Mouse (Mus musculus) heart, embryonic 13.5 days (tissue): Measurements from ENCODE around the gene Fcrlb. TPM values are rescaled to one million over a fixed set of nuclear protein-coding genes. Genes with fewer than 3 reads are reported as not detected.
A peak's percentile ranks its signal among the peaks of the same experiment; 100 is the strongest.

Experiments
- ATAC-seq: fragments of 200-750 bp; cut with Nextera tagmentation; 2 replicates; pipeline ENCODE4 v1.8.0; 2017; ENCODE audit warnings: moderate TSS enrichment; ENCODE audit not compliant: insufficient number of reproducible peaks, low FRiP score, low TSS enrichment; ENCODE audit errors: extremely low read depth
- H3K27ac ChIP-seq: fragments of 300-500 bp; sonication (generic); replicated peaks from 2 replicates; pipeline ENCODE4 v1.5.1; 2015; ENCODE audit warnings: moderate library complexity, mild to moderate bottlenecking, inconsistent platforms
- H3K27me3 ChIP-seq: fragments of 300-500 bp; sonication (generic); replicated peaks from 2 replicates; pipeline ENCODE4 v1.6.1; 2015; ENCODE audit warnings: mild to moderate bottlenecking, inconsistent platforms
- H3K36me3 ChIP-seq: fragments of 300-500 bp; sonication (generic); 2 replicates; pipeline ENCODE4 v1.6.1; 2015; ENCODE audit warnings: mild to moderate bottlenecking, inconsistent platforms
- H3K4me1 ChIP-seq: fragments of 300-500 bp; sonication (generic); 2 replicates; pipeline ENCODE4 v1.6.1; 2015; ENCODE audit warnings: inconsistent platforms
- H3K4me2 ChIP-seq: fragments of 300-500 bp; sonication (generic); 2 replicates; pipeline ENCODE4 v1.6.1; 2015; ENCODE audit warnings: inconsistent platforms, mild to moderate bottlenecking, moderate library complexity
- H3K4me3 ChIP-seq: fragments of 300-500 bp; sonication (generic); 2 replicates; pipeline ENCODE4 v1.5.1; 2015; ENCODE audit warnings: moderate library complexity, mild to moderate bottlenecking, inconsistent platforms
- H3K9ac ChIP-seq: fragments of 300-500 bp; sonication (generic); 2 replicates; pipeline ENCODE4 v1.6.1; 2015; ENCODE audit warnings: inconsistent platforms, mild to moderate bottlenecking, moderate library complexity
- H3K9me3 ChIP-seq: fragments of 300-500 bp; sonication (generic); 2 replicates; pipeline ENCODE4 v1.6.1; 2016; ENCODE audit warnings: inconsistent platforms
- WGBS: fragments of 180-500 bp; shearing (Covaris S2); methylation state at CpG from one replicate; pipeline ENCODE4 v1.1.7; 2015; ENCODE audit warnings: mixed read lengths; 5-methylcytosine and 5-hydroxymethylcytosine counted together
- polyA plus RNA-seq: library from polyadenylated mRNA; unstranded; fragments of >200 nt; fragmentation: Nextera tagmentation; extraction: Ambion mirVana; gene quantifications from 2 replicates; pipeline ENCODE4 v1.2.1, GENCODE M21; 2015

Fcrlb gene
- polyA plus RNA-seq, 1 experiment from 2014 or later = not detected

- Histone ChIP-seq H3K4me2 (no peak overlapping the region), H3K9ac (no peak overlapping the region), H3K36me3 (no peaks in the 10 kb centered on the region), H3K27me3 (no peaks in the 10 kb centered on the region), H3K4me3 (no peak overlapping the region), H3K4me1 (peaks cover 7% of the 10 kb centered on the region), H3K27ac (no peak overlapping the region), H3K9me3 (no peaks in the 10 kb centered on the region)
- ATAC-seq = no peak
- WGBS = 71% methylated on average over 4 of the region's 4 CpGs
Observed at GRCm38 (mm10) chr1:170889310-170889709, 23.4 kb downstream of the Fcrlb start.

- 42% methylated on average over 6 of the region's 6 CpGs for WGBS
- H3K9me3 ChIP-seq = no peaks in the 10 kb centered on the region
- peaks cover 22% of the 10 kb centered on the region for H3K4me1 ChIP-seq
- H3K9ac ChIP-seq = no peak overlapping the region
- H3K4me3 ChIP-seq = no peak overlapping the region
- H3K27me3 ChIP-seq = no peaks in the 10 kb centered on the region
- H3K27ac ChIP-seq = no peak overlapping the region
- H3K4me2 ChIP-seq = no peak overlapping the region
- ATAC-seq = no peak
- peaks cover 11% of the 10 kb centered on the region for H3K36me3 ChIP-seq
Observed at GRCm38 (mm10) chr1:170886044-170886458, 26.7 kb downstream of the Fcrlb start.

GRCm38 (mm10) chr1:170884978-170885561, 27.7 kb downstream of the Fcrlb start, which contains the start of the genes Gm26620 and Dusp12:
Gene Gm26620, plus strand, starts transcription at chr1:170885065.
Gene Dusp12, minus strand, starts transcription at chr1:170885540.
- peak within 1 kb of the TSS; percentile 85 for H3K4me2 ChIP-seq
- H3K9ac ChIP-seq = peak within 1 kb of the TSS; percentile 89
- H3K27me3 ChIP-seq = no peaks in the 10 kb centered on the region
- ATAC-seq = peak; percentile 73
- WGBS = under 1% methylated on average over 46 of the region's 46 CpGs
- H3K9me3 ChIP-seq = no peaks in the 10 kb centered on the region
- peak within 1 kb of the TSS; percentile 71 for H3K4me3 ChIP-seq
- peaks cover 21% of the 10 kb centered on the region for H3K36me3 ChIP-seq
- peaks cover 22% of the 10 kb centered on the region for H3K4me1 ChIP-seq
- H3K27ac ChIP-seq = peak within 1 kb of the TSS; percentile 46

GRCm38 (mm10) chr1:170884390-170884789, 28.4 kb downstream of the Fcrlb start:
- 21% methylated on average over 8 of the region's 8 CpGs for WGBS
- no peak for ATAC-seq
- H3K27ac ChIP-seq = no peak overlapping the region

GRCm38 (mm10) chr1:170882915-170883485, 29.7 kb downstream of the Fcrlb start:
- ATAC-seq = no peak
- Histone ChIP-seq H3K4me3 (no peak overlapping the region), H3K9me3 (no peaks in the 10 kb centered on the region), H3K27ac (no peak overlapping the region), H3K27me3 (no peaks in the 10 kb centered on the region), H3K4me2 (no peak overlapping the region), H3K4me1 (peaks cover 22% of the 10 kb centered on the region), H3K36me3 (peaks cover 36% of the 10 kb centered on the region), H3K9ac (no peak overlapping the region; the same call in 1 of the 2 replicates)
- 85% methylated on average over 5 of the region's 5 CpGs for WGBS

More at GRCm38 (mm10) chr1:170884390-170884789, 28.4 kb downstream of the Fcrlb start:
- Histone ChIP-seq H3K9ac (peak overlapping the region; percentile 89), H3K4me2 (peak overlapping the region; percentile 85), H3K4me1 (peaks cover 22% of the 10 kb centered on the region), H3K27me3 (no peaks in the 10 kb centered on the region), H3K9me3 (no peaks in the 10 kb centered on the region), H3K4me3 (peak overlapping the region; percentile 71), H3K36me3 (peaks cover 26% of the 10 kb centered on the region)

- Histone ChIP-seq H3K27me3 (no peaks in the 10 kb centered on the region), H3K4me3 (no peak overlapping the region), H3K27ac (no peak overlapping the region), H3K36me3 (peaks cover 85% of the 10 kb centered on the region), H3K9ac (no peak overlapping the region), H3K9me3 (no peaks in the 10 kb centered on the region), H3K4me1 (peaks cover 5% of the 10 kb centered on the region; the same call in 1 of the 2 replicates), H3K4me2 (no peak overlapping the region)
- ATAC-seq = no peak
- WGBS = 57% methylated on average over 5 of the region's 5 CpGs
Observed at GRCm38 (mm10) chr1:170876906-170877305, 35.8 kb downstream of the Fcrlb start.

GRCm38 (mm10) chr1:170875676-170876075, 37.1 kb downstream of the Fcrlb start:
- WGBS = 83% methylated on average over 3 of the region's 3 CpGs
- H3K4me1 ChIP-seq = peaks cover 5% of the 10 kb centered on the region; the same call in 1 of the 2 replicates
- H3K4me2 ChIP-seq = no peak overlapping the region
- no peak for ATAC-seq
- no peak overlapping the region for H3K9ac ChIP-seq
- no peaks in the 10 kb centered on the region for H3K9me3 ChIP-seq
- no peak overlapping the region for H3K4me3 ChIP-seq
- H3K27me3 ChIP-seq = no peaks in the 10 kb centered on the region
- peaks cover 79% of the 10 kb centered on the region for H3K36me3 ChIP-seq
- no peak overlapping the region for H3K27ac ChIP-seq

GRCm38 (mm10) chr1:170871961-170872360, 40.8 kb downstream of the Fcrlb start:
- no peak overlapping the region for H3K9ac ChIP-seq
- no peak overlapping the region for H3K4me2 ChIP-seq
- H3K27me3 ChIP-seq = no peaks in the 10 kb centered on the region
- H3K36me3 ChIP-seq = peaks cover 48% of the 10 kb centered on the region
- H3K4me3 ChIP-seq = no peak overlapping the region
- H3K4me1 ChIP-seq = peaks cover 7% of the 10 kb centered on the region
- H3K27ac ChIP-seq = no peak overlapping the region
- H3K9me3 ChIP-seq = no peaks in the 10 kb centered on the region
- no peak for ATAC-seq
- 89% methylated on average over 2 of the region's 2 CpGs for WGBS

- ATAC-seq = no peak
- WGBS = 85% methylated on average over 6 of the region's 6 CpGs
- no peak overlapping the region for H3K27ac ChIP-seq
- no peaks in the 10 kb centered on the region for H3K9me3 ChIP-seq
- peaks cover 42% of the 10 kb centered on the region for H3K36me3 ChIP-seq
- no peak overlapping the region for H3K4me2 ChIP-seq
- no peaks in the 10 kb centered on the region for H3K27me3 ChIP-seq
- no peak overlapping the region for H3K9ac ChIP-seq
- H3K4me1 ChIP-seq = peaks cover 10% of the 10 kb centered on the region
- no peak overlapping the region for H3K4me3 ChIP-seq
Observed at GRCm38 (mm10) chr1:170871402-170871801, 41.3 kb downstream of the Fcrlb start.

- H3K36me3 ChIP-seq = peaks cover 21% of the 10 kb centered on the region
- no peaks in the 10 kb centered on the region for H3K27me3 ChIP-seq
- H3K9ac ChIP-seq = peak overlapping the region; percentile 96
- no peak for ATAC-seq
- peak overlapping the region; percentile 80 for H3K4me2 ChIP-seq
- WGBS = 17% methylated on average over 14 of the region's 14 CpGs
- H3K27ac ChIP-seq = no peak overlapping the region
- peaks cover 23% of the 10 kb centered on the region for H3K4me1 ChIP-seq
- peak overlapping the region; percentile 97 for H3K4me3 ChIP-seq
- H3K9me3 ChIP-seq = no peaks in the 10 kb centered on the region
Observed at GRCm38 (mm10) chr1:170868905-170869283, 43.8 kb downstream of the Fcrlb start.

- WGBS = 1% methylated on average over 33 of the region's 33 CpGs
- peak; percentile 67; the same call in 1 of the 2 replicates for ATAC-seq
- H3K4me1 ChIP-seq = peaks cover 29% of the 10 kb centered on the region
- peak overlapping the region; percentile 80 for H3K4me2 ChIP-seq
- H3K27ac ChIP-seq = peak overlapping the region; percentile 90; the same call in 1 of the 2 replicates
- H3K9me3 ChIP-seq = no peaks in the 10 kb centered on the region
- H3K9ac ChIP-seq = peak overlapping the region; percentile 96
- peaks cover 17% of the 10 kb centered on the region for H3K36me3 ChIP-seq
- H3K4me3 ChIP-seq = peak overlapping the region; percentile 97
- H3K27me3 ChIP-seq = no peaks in the 10 kb centered on the region
Observed at GRCm38 (mm10) chr1:170868107-170868904, 44.4 kb downstream of the Fcrlb start.
